Mouse (Mus musculus) olfactory bulb, adult 2 months (tissue): Measurements from ENCODE around the gene Gpatch8.

Source experiments
- CTCF ChIP-seq: fragments of 200-500 bp; IDR thresholded peaks from 2 replicates; pipeline ENCODE4 v1.5.1; 2012; ENCODE audit warnings: low read depth, mild to moderate bottlenecking, low read length, moderate library complexity; ENCODE audit not compliant: insufficient read depth
- POLR2A ChIP-seq: fragments of 200-500 bp; IDR thresholded peaks from 2 replicates; pipeline ENCODE4 v1.6.1; 2012; ENCODE audit warnings: mild to moderate bottlenecking, low read depth, low read length, moderate library complexity; ENCODE audit not compliant: insufficient read depth

DNA sequence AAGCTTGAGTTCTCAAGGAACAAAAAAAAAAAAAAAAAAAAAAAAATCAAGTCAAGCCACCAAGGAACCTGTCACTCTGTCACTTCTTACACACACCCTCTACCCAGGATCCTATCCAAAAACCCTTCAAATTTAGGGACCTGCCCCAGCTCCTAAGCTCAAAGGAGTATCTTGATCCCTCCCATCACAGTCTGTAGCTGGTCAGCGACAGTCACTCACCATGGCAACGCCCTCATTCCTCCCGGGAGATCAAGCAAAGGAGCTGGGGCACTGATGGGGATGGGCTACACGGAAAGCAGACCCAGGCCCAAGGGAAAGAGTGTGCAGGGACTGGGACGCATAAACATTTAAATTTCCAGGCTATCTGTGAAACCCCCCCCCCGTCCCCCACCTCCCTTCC lies 111.4 kb downstream of the Gpatch8 start:
- TF ChIP-seq CTCF, result no peak
- TF ChIP-seq POLR2A, result no peak
